Mouse (Mus musculus): ENCODE measurements around the gene Cel. TPM values are rescaled to one million over a fixed set of nuclear protein-coding genes. Genes with fewer than 3 reads are reported as not detected.

The Cel gene
- not detected for polyA plus RNA-seq (2014; fragmentation: Illumina TruSeq; extraction: RNeasy Lipid Tissue Mini Kit (QIAGEN cat#74804); ENCODE audit: low read depth, low replicate concordance)

DNA sequence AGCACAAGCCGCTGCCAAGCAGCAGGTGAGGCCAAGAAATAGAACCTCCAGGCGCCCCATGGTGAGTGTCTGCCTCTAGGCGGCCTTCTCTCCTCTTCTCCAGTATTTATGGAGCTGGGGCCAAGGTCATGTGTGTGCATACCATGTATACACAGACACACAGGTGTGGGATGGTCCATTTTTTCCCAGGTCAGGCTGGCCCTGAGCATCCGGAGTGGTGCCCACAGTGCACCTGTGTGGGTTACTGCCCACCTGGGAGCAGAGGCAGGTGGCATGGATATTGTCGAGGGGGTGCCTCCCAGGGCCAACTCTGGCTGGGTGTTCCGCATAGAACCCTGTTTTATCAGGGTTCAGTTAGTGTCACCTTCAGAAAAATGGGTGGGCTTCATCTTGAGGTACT lies at the start of gene Cel:
Gene Cel, minus strand, starts transcription at position 101 of the 400 bp plus-strand sequence.

DNA sequence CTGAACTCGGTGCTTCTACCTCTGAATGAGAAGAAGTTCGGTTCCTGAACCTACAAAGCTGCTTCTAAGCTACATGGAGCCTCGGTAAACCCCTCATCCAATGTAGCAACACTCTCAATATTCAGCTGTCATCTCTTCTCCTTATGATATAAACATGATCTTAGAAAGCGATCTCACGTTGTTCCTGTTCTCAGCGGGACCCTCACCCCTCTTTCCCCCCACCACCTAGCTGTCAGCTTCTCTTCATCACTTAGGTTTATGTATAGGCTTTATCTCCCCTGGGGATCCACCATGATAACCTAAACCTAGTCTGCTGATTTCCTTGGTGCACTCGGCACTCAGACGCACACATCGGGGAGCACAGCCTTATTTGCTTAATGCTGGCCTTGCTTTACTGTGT lies 20.4 kb upstream of the Cel start, which contains the start of gene Gtf3c5:
Gene Gtf3c5, minus strand, starts transcription at position 101 of the 400 bp plus-strand sequence.

GRCm38 (mm10) chr2:28512798-28513401 lies 50.3 kb downstream of the Cel start, which contains the start of gene Ralgds:
Gene Ralgds, plus strand, starts transcription at chr2:28513125.

DNA sequence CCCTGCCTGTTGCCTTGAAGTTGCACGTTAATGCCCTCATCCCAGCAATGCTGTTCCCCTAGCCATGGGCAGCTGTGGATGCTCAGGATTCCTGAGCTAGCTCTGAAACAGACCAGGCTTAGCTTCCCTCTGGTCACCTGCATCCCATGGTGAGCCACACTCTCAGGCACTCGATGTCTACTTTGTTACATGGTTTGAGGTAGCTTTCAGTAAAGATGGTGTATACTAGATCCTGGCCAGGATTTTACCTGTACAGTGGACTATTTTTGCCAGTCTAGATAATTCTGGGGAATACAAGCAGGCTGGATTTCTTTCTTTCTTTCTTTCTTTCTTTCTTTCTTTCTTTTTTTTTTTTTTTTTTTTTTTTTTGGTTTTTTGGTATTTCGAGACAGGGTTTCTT lies 57.4 kb downstream of the Cel start, which contains the start of gene Gm10134:
Gene Gm10134, plus strand, starts transcription at position 301 of the 400 bp plus-strand sequence.

Other genes starting within 250 kb of the Cel start
- gene Ppp1r26, start 116.6 kb downstream of the Cel start, polyA plus RNA-seq (2014; fragmentation: Illumina TruSeq; extraction: RNeasy Lipid Tissue Mini Kit (QIAGEN cat#74804); ENCODE audit: low read depth, low replicate concordance): 1.5 TPM
- gene 1700007K13Rik, start 97.1 kb downstream of the Cel start, polyA plus RNA-seq (2014; fragmentation: Illumina TruSeq; extraction: RNeasy Lipid Tissue Mini Kit (QIAGEN cat#74804); ENCODE audit: low read depth, low replicate concordance): 2.5 TPM
- gene Mrps2, start 95.3 kb downstream of the Cel start, polyA plus RNA-seq (2014; fragmentation: Illumina TruSeq; extraction: RNeasy Lipid Tissue Mini Kit (QIAGEN cat#74804); ENCODE audit: low read depth, low replicate concordance): 82.2 TPM
- gene Gbgt1, start 66.5 kb downstream of the Cel start, polyA plus RNA-seq (2014; fragmentation: Illumina TruSeq; extraction: RNeasy Lipid Tissue Mini Kit (QIAGEN cat#74804); ENCODE audit: low read depth, low replicate concordance): not detected
- gene Gm10134, start 57.3 kb downstream of the Cel start, polyA plus RNA-seq (2014; fragmentation: Illumina TruSeq; extraction: RNeasy Lipid Tissue Mini Kit (QIAGEN cat#74804); ENCODE audit: low read depth, low replicate concordance): not detected
- gene Ralgds, start 50.3 kb downstream of the Cel start, polyA plus RNA-seq (2014; fragmentation: Illumina TruSeq; extraction: RNeasy Lipid Tissue Mini Kit (QIAGEN cat#74804); ENCODE audit: low read depth, low replicate concordance): 8.2 TPM
- 2.6 TPM for gene Gtf3c5, start 20.3 kb upstream of the Cel start, polyA plus RNA-seq (2014; fragmentation: Illumina TruSeq; extraction: RNeasy Lipid Tissue Mini Kit (QIAGEN cat#74804); ENCODE audit: low read depth, low replicate concordance)
- gene Gfi1b, start 58.6 kb upstream of the Cel start, polyA plus RNA-seq (2014; fragmentation: Illumina TruSeq; extraction: RNeasy Lipid Tissue Mini Kit (QIAGEN cat#74804); ENCODE audit: low read depth, low replicate concordance): not detected
- gene Tsc1, start 77.8 kb upstream of the Cel start, polyA plus RNA-seq (2014; fragmentation: Illumina TruSeq; extraction: RNeasy Lipid Tissue Mini Kit (QIAGEN cat#74804); ENCODE audit: low read depth, low replicate concordance): 8.3 TPM
- gene Spaca9, start 136.3 kb upstream of the Cel start, polyA plus RNA-seq (2014; fragmentation: Illumina TruSeq; extraction: RNeasy Lipid Tissue Mini Kit (QIAGEN cat#74804); ENCODE audit: low read depth, low replicate concordance): not detected
- not detected for gene Ak8, start 136.8 kb upstream of the Cel start, polyA plus RNA-seq (2014; fragmentation: Illumina TruSeq; extraction: RNeasy Lipid Tissue Mini Kit (QIAGEN cat#74804); ENCODE audit: low read depth, low replicate concordance)

Measured in kidney, adult 10 weeks (tissue).